ENCODE assay signal across 13 mouse cellular contexts in genomic region chr4:32463065-32463464, GRCm38 (mm10).
"Had no signal": no experiment of that assay in that cellular context is flagged by ENCODE, and none has a peak within 500 bp of the region (broad histone marks: within the 10 kb centered on the region; RNA-seq: fewer than 3 reads in every experiment).

No protein-coding gene starts in this region.

- H3K9me3 ChIP-seq: kidney, embryonic 15.5 days; liver, embryonic 15.5 days; neural tube, embryonic 15.5 days had no signal

- H3K4me3 ChIP-seq: kidney, embryonic 15.5 days; limb, embryonic 13.5 days; liver, embryonic 15.5 days; midbrain, embryonic 13.5 days; myocyte; neural tube, embryonic 15.5 days had no signal

- H3K4me2 ChIP-seq: kidney, embryonic 15.5 days; limb, embryonic 13.5 days; liver, embryonic 11.5 days; liver, embryonic 15.5 days; lung, embryonic 14.5 days; midbrain, embryonic 13.5 days; neural tube, embryonic 15.5 days had no signal

- ATAC-seq: midbrain, embryonic 13.5 days had no signal

- H3K27ac ChIP-seq: kidney, embryonic 15.5 days; limb, embryonic 13.5 days; liver, embryonic 15.5 days; midbrain, embryonic 13.5 days; neural tube, embryonic 15.5 days had no signal

- DNase-seq: kidney, adult 2 months; kidney, postnatal 14 days; left cerebral cortex, postnatal 4 days; lung, embryonic 14.5 days; thymus, adult 2 months; thymus, postnatal 25 days had no signal

- H3K4me1 ChIP-seq: kidney, embryonic 15.5 days; limb, embryonic 13.5 days; liver, embryonic 15.5 days; midbrain, embryonic 13.5 days; neural tube, embryonic 15.5 days had no signal

- H3K27me3 ChIP-seq: kidney, embryonic 15.5 days; limb, embryonic 13.5 days; liver, embryonic 15.5 days; midbrain, embryonic 13.5 days; neural tube, embryonic 15.5 days had no signal

- H3K36me3 ChIP-seq: kidney, embryonic 15.5 days; limb, embryonic 13.5 days; liver, embryonic 15.5 days; midbrain, embryonic 13.5 days; neural tube, embryonic 15.5 days had no signal

- H3K9ac ChIP-seq: kidney, embryonic 15.5 days; limb, embryonic 13.5 days; liver, embryonic 15.5 days; lung, embryonic 14.5 days; midbrain, embryonic 13.5 days; neural tube, embryonic 15.5 days had no signal
